Mouse (Mus musculus): ENCODE results near the gene Olfr571. TPM values are rescaled to one million over a fixed set of nuclear protein-coding genes. Genes with fewer than 3 reads are reported as not detected.

Olfr571 gene
- polyA plus RNA-seq, 1 experiment from 2014 or later: not detected

- Histone ChIP-seq H3K4me3 (ENCODE audit: low read length) (no peak within 1 kb of the TSS), H3K27ac (ENCODE audit: low read length) (no peak within 1 kb of the TSS), H3K4me2 (ENCODE audit: low read depth, low read length) (no peak within 1 kb of the TSS), H3K9ac (ENCODE audit: low read length) (no peak within 1 kb of the TSS), H3K36me3 (ENCODE audit: control insufficient read depth, insufficient read depth) (no peaks in the 10 kb centered on the region), H3K27me3 (ENCODE audit: control insufficient read depth, insufficient read depth, low read length) (no peaks in the 10 kb centered on the region), H3K9me3 (replicated peaks; ENCODE audit: control insufficient read depth, low read length) (no peaks in the 10 kb centered on the region), H3K4me1 (ENCODE audit: control insufficient read depth, insufficient read depth, low read length) (no peaks in the 10 kb centered on the region)
- ATAC-seq (replicated peaks; ENCODE audit: extremely low read depth, insufficient read depth, low FRiP score): no peak
- 50% methylated on average over 1 of the region's 1 CpGs for WGBS
Observed at GRCm38 (mm10) chr7:102924109-102924508, 6.8 kb upstream of the Olfr571 start, which contains the start of gene Olfr572. TSS of gene Olfr572 (plus strand) at chr7:102924409.

- Histone ChIP-seq H3K27me3 (ENCODE audit: control insufficient read depth, insufficient read depth, low read length) (no peaks in the 10 kb centered on the region), H3K4me1 (ENCODE audit: control insufficient read depth, insufficient read depth, low read length) (0 out of 2 replicates have a peak, but pooled peaks cover 2% of the 10 kb centered on the region), H3K4me2 (ENCODE audit: low read depth, low read length) (no peak overlapping the region), H3K9ac (ENCODE audit: low read length) (no peak overlapping the region), H3K9me3 (replicated peaks; ENCODE audit: control insufficient read depth, low read length) (no peaks in the 10 kb centered on the region), H3K36me3 (ENCODE audit: control insufficient read depth, insufficient read depth) (no peaks in the 10 kb centered on the region), H3K4me3 (ENCODE audit: low read length) (no peak overlapping the region), H3K27ac (ENCODE audit: low read length) (no peak overlapping the region)
- 8% methylated on average over 1 of the region's 1 CpGs for WGBS
- peak; percentile 49; the same call in 1 of the 2 replicates for ATAC-seq (replicated peaks; ENCODE audit: extremely low read depth, insufficient read depth, low FRiP score)
Observed at GRCm38 (mm10) chr7:102919632-102920031, 2.3 kb upstream of the Olfr571 start.

GRCm38 (mm10) chr7:102916405-102916804 lies 931 bp downstream of the Olfr571 start:
- Histone ChIP-seq H3K4me3 (ENCODE audit: low read length) (no peak overlapping the region), H3K27me3 (ENCODE audit: control insufficient read depth, insufficient read depth, low read length) (no peaks in the 10 kb centered on the region), H3K9ac (ENCODE audit: low read length) (no peak overlapping the region), H3K27ac (ENCODE audit: low read length) (no peak overlapping the region), H3K4me2 (ENCODE audit: low read depth, low read length) (no peak overlapping the region), H3K4me1 (ENCODE audit: control insufficient read depth, insufficient read depth, low read length) (0 out of 2 replicates have a peak, but pooled peaks cover 2% of the 10 kb centered on the region), H3K36me3 (ENCODE audit: control insufficient read depth, insufficient read depth) (no peaks in the 10 kb centered on the region), H3K9me3 (replicated peaks; ENCODE audit: control insufficient read depth, low read length) (no peaks in the 10 kb centered on the region)
- ATAC-seq (replicated peaks; ENCODE audit: extremely low read depth, insufficient read depth, low FRiP score): peak; percentile 41; the same call in 1 of the 2 replicates
- 35% methylated on average over 5 of the region's 5 CpGs for WGBS

GRCm38 (mm10) chr7:102915261-102915660 lies 2.1 kb downstream of the Olfr571 start:
- no peaks in the 10 kb centered on the region for H3K9me3 ChIP-seq (replicated peaks; ENCODE audit: control insufficient read depth, low read length)
- no peak overlapping the region for H3K4me3 ChIP-seq (ENCODE audit: low read length)
- H3K27me3 ChIP-seq (ENCODE audit: control insufficient read depth, insufficient read depth, low read length): no peaks in the 10 kb centered on the region
- H3K9ac ChIP-seq (ENCODE audit: low read length): no peak overlapping the region
- H3K27ac ChIP-seq (ENCODE audit: low read length): no peak overlapping the region
- no peak for ATAC-seq (replicated peaks; ENCODE audit: extremely low read depth, insufficient read depth, low FRiP score)
- 0 out of 2 replicates have a peak, but pooled peaks cover 2% of the 10 kb centered on the region for H3K4me1 ChIP-seq (ENCODE audit: control insufficient read depth, insufficient read depth, low read length)
- 31% methylated on average over 1 of the region's 1 CpGs for WGBS
- no peaks in the 10 kb centered on the region for H3K36me3 ChIP-seq (ENCODE audit: control insufficient read depth, insufficient read depth)
- no peak overlapping the region for H3K4me2 ChIP-seq (ENCODE audit: low read depth, low read length)

GRCm38 (mm10) chr7:102890782-102891181 lies 26.6 kb downstream of the Olfr571 start, which contains the start of gene Olfr569:
TSS of gene Olfr569 (minus strand) at chr7:102890882.
- Histone ChIP-seq H3K27me3 (ENCODE audit: control insufficient read depth, insufficient read depth, low read length) (no peaks in the 10 kb centered on the region), H3K4me1 (ENCODE audit: control insufficient read depth, insufficient read depth, low read length) (no peaks in the 10 kb centered on the region), H3K4me2 (ENCODE audit: low read depth, low read length) (no peak within 1 kb of the TSS), H3K27ac (ENCODE audit: low read length) (no peak within 1 kb of the TSS), H3K36me3 (ENCODE audit: control insufficient read depth, insufficient read depth) (no peaks in the 10 kb centered on the region), H3K9ac (ENCODE audit: low read length) (no peak within 1 kb of the TSS), H3K9me3 (replicated peaks; ENCODE audit: control insufficient read depth, low read length) (no peaks in the 10 kb centered on the region), H3K4me3 (ENCODE audit: low read length) (no peak within 1 kb of the TSS)
- no peak for ATAC-seq (replicated peaks; ENCODE audit: extremely low read depth, insufficient read depth, low FRiP score)
- 64% methylated on average over 3 of the region's 3 CpGs for WGBS

GRCm38 (mm10) chr7:102876822-102877221 lies 40.5 kb downstream of the Olfr571 start, which contains the start of gene Olfr568:
TSS of gene Olfr568 (plus strand) at chr7:102877122.
- no peak for ATAC-seq (replicated peaks; ENCODE audit: extremely low read depth, insufficient read depth, low FRiP score)
- no peaks in the 10 kb centered on the region for H3K27me3 ChIP-seq (ENCODE audit: control insufficient read depth, insufficient read depth, low read length)
- no peaks in the 10 kb centered on the region for H3K36me3 ChIP-seq (ENCODE audit: control insufficient read depth, insufficient read depth)
- H3K9ac ChIP-seq (ENCODE audit: low read length): no peak within 1 kb of the TSS
- H3K9me3 ChIP-seq (replicated peaks; ENCODE audit: control insufficient read depth, low read length): no peaks in the 10 kb centered on the region
- no peaks in the 10 kb centered on the region for H3K4me1 ChIP-seq (ENCODE audit: control insufficient read depth, insufficient read depth, low read length)
- H3K4me3 ChIP-seq (ENCODE audit: low read length): no peak within 1 kb of the TSS
- no peak within 1 kb of the TSS for H3K27ac ChIP-seq (ENCODE audit: low read length)
- no peak within 1 kb of the TSS for H3K4me2 ChIP-seq (ENCODE audit: low read depth, low read length)

GRCm38 (mm10) chr7:102858665-102859064 lies 58.7 kb downstream of the Olfr571 start, which contains the start of gene Olfr566:
TSS of gene Olfr566 (minus strand) at chr7:102858765.
- H3K4me1 ChIP-seq (ENCODE audit: control insufficient read depth, insufficient read depth, low read length): no peaks in the 10 kb centered on the region
- H3K36me3 ChIP-seq (ENCODE audit: control insufficient read depth, insufficient read depth): no peaks in the 10 kb centered on the region
- 89% methylated on average over 1 of the region's 1 CpGs for WGBS
- H3K27me3 ChIP-seq (ENCODE audit: control insufficient read depth, insufficient read depth, low read length): no peaks in the 10 kb centered on the region
- no peak within 1 kb of the TSS for H3K27ac ChIP-seq (ENCODE audit: low read length)
- no peak within 1 kb of the TSS for H3K4me2 ChIP-seq (ENCODE audit: low read depth, low read length)
- no peak within 1 kb of the TSS for H3K9ac ChIP-seq (ENCODE audit: low read length)
- ATAC-seq (replicated peaks; ENCODE audit: extremely low read depth, insufficient read depth, low FRiP score): no peak
- no peaks in the 10 kb centered on the region for H3K9me3 ChIP-seq (replicated peaks; ENCODE audit: control insufficient read depth, low read length)
- H3K4me3 ChIP-seq (ENCODE audit: low read length): no peak within 1 kb of the TSS

GRCm38 (mm10) chr7:102855807-102856206 lies 61.5 kb downstream of the Olfr571 start:
- Histone ChIP-seq H3K9me3 (replicated peaks; ENCODE audit: control insufficient read depth, low read length) (no peaks in the 10 kb centered on the region), H3K4me2 (ENCODE audit: low read depth, low read length) (no peak overlapping the region), H3K27ac (ENCODE audit: low read length) (no peak overlapping the region), H3K36me3 (ENCODE audit: control insufficient read depth, insufficient read depth) (no peaks in the 10 kb centered on the region), H3K9ac (ENCODE audit: low read length) (no peak overlapping the region), H3K4me1 (ENCODE audit: control insufficient read depth, insufficient read depth, low read length) (no peaks in the 10 kb centered on the region), H3K4me3 (ENCODE audit: low read length) (no peak overlapping the region), H3K27me3 (ENCODE audit: control insufficient read depth, insufficient read depth, low read length) (no peaks in the 10 kb centered on the region)
- no peak for ATAC-seq (replicated peaks; ENCODE audit: extremely low read depth, insufficient read depth, low FRiP score)
